Mouse (Mus musculus) lung, adult 2 months (tissue): ENCODE data around the gene Tnn.

Source experiments
- CTCF ChIP-seq: fragments of 200-500 bp; IDR thresholded peaks from 2 replicates; pipeline ENCODE4 v1.5.1; 2011; ENCODE audit warnings: mild to moderate bottlenecking, low read length, control low read depth; ENCODE audit not compliant: insufficient read depth
- POLR2A ChIP-seq: fragments of 200-500 bp; IDR thresholded peaks from 2 replicates; pipeline ENCODE4 v1.6.1; 2011; ENCODE audit warnings: low read depth, mild to moderate bottlenecking, control low read depth, low read length, borderline replicate concordance; ENCODE audit errors: extremely low read depth

- TF ChIP-seq CTCF (no peak), POLR2A (no peak)
Measured at GRCm38 (mm10) chr1:160166600-160166999, 13.2 kb upstream of the Tnn start.
